Mouse (Mus musculus): Measurements from ENCODE around the gene Wrb.
A peak's percentile ranks its signal among the peaks of the same experiment; 100 is the strongest.
"Not testable (repeated sequence)": the region's sequence is repeated elsewhere in the genome, so short reads cannot be mapped to it uniquely, and the experiment has no call there.

Wrb gene

GRCm38 (mm10) chr16:96145110-96145800 is at the start of gene Wrb:
Gene Wrb, plus strand, starts transcription at chr16:96145407.
- peak; percentile 99 to 100 for DNase-seq

DNA sequence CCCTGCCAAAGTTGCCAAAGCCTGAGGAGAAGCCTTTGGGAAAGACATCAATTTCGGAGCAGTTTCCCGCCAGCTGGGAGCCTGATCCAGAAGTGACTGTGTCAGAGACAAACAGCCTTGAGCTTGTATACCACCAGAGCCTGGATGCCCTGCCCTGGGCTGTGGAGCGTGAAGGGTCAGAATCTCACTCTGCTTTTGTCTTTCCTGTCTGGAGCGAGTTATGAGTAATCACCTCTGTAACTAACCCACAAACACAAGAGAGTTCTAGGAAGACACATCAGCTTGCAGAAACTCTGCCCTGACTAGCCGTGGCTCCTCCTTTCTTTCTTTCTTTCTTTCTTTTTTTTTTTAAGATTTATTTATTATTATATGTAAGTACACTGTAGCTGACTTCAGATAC is 49.2 kb upstream of the Wrb start:
- DNase-seq: no peak

GRCm38 (mm10) chr16:96097811-96098210 is 47.4 kb upstream of the Wrb start:
- not testable (repeated sequence) for DNase-seq

DNA sequence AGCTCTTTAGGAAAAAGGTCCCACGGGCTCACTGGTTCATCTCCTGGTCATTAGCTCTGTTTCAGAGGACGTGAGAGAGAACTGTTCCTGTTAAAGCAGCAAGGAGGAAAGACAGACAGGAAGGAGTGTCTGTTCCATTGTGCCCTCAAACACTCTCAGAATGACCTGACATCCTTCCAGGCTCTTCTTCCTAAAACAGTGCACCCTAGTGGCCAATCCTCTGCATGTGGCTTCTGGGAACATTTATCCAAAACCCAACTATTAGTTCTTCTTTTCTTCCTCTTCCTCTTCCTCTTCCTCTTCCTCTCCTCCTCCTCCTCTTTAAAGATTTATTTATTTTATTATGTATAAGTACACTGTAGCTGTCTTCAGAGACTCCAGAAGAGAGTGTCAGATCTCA is 42.2 kb upstream of the Wrb start:
- no peak for DNase-seq

DNA sequence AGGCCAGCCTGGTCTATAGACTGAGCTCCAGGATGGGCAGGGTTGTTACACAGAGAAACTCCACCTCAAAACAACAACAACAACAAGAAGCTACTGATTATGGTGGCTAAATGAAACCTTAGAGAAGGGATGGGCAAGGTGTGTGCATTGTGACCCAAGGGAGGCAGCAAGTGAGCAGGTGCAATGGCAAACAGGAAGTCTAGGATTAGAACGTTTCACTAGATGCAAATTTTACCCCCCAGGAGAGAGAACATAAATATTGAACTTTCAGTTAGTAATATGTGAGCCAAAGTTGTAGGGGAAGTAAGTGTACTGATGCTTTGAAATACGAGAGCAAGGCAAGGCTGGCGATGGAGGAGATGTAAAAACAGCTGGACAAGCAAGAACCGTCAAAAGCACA is 35.5 kb upstream of the Wrb start:
- no peak for DNase-seq

DNA sequence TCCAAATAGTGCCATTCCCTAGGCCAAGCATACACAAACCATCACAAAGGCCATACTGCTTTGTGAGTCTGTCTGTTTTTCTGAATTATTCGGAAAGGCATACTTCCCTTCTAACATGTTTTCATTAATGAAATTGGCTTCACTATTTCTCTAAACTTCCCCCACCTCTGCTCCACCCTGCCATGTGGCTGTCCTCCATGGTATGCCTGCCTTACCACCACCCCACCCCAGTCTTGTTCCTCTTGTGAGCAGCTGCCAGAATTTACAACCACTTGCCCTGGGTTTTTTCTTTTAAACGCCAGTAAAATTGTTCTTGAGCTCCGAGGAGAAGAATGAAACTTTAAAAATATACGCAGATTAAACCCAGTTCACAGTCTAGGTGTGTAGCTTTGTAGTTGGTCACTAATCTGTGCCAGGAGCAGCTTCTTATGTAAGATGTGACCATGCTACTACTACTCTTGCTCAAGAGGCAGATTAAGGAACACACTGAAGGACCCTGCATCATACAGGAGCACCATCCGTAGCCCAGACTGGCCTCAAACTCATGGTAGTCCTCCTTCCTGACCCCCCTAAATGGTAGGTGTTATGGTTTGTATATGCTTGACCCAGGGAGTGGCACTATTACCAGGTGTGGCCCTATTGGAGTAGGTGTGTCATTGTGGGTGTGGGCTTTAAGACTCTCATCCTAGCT is 34.4 kb upstream of the Wrb start:
- DNase-seq: no peak

DNA sequence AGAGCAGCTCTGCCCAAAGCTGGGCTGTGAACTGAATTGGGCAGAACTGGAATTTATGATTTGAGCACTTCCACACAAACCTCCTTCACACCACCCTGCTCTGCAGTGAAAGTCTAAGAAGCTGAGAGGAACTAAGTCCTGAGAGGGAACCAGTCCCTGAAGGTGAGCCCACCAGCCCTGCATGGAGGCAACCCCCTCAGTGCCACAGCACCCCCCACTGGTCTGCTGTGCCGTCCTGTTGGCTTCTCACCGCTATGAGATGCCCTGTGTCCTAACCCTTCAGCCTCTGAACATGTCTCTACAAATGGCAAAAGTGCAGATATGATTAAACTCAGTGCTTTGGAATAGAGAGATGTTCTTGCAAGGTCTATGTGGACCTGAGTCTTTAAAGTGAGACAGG is 32.4 kb upstream of the Wrb start:
- DNase-seq: no peak

- no peak for DNase-seq
Measured at GRCm38 (mm10) chr16:96114729-96115128, 30.5 kb upstream of the Wrb start.

DNA sequence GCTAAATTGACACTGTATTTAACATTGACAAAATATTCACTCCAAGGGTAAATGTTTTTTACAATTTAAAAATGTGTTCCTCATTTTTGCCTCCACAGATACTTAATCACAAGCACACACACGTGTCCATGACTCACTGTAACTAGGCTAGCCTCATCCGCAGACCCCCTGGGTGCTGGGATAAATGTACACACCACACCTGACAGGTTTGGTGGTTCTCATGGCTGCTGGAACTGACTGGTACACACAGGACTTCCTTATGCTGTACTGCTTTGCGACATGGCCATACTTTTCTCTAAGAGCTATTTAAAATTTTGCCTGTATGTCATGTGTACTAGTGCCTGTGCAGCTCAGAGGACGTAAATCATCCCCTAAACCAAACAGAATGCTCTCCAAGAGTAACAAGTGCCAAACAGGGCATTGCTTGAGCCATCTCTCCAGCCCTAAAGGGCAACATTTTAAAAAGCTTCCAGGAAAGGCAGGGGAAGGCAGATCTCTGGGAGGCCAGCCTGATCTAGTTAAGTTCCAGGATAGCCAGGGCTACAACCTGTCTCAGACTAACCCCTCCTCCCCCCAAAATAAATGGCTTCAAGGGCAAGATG is 25.1 kb upstream of the Wrb start:
- DNase-seq: no peak

- peak in 1 of 2 experiments; percentile 11 for DNase-seq
Measured at GRCm38 (mm10) chr16:96126684-96127171, 18.5 kb upstream of the Wrb start.

GRCm38 (mm10) chr16:96127288-96127656 is 17.9 kb upstream of the Wrb start:
- no peak for DNase-seq

DNA sequence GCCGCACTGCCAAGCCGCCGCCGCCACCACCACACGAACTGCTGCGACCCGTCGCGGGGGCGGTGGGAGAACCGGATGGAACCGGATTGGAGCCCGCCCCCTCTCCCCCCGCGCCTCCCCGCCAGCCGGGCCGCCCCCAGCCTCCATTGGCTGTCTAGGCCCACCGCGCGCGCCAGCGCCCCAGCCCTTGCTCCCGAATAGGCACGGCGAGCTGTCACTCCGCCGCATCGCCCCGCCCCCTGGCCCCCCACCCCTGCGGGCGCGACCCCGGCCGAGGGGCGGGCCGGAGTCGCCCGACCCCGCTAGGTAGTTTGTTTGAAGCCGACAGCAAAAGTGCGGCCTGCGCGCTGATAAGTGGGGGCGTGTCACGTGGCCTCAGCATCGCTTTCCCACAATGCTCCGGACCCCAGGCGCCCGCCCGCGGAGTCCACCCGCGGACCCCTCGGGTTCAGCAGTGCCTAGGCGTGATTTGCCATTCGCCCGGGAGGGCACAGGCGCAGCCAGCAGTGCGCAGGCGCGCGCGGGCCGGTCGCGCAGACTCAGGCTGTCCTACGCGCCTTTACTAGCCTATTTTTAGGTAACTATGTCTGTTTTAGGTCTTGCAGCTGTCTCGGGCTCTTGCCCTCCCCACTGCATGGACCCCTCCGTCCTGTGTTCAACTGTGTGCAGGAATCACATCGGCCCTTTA is 17.4 kb upstream of the Wrb start, which contains the start of gene Hmgn1:
Gene Hmgn1 (minus strand): TSS at position 73 of the 688 bp plus-strand sequence.
- peak; percentile 89 to 92 for DNase-seq

- no peak for DNase-seq
Measured at GRCm38 (mm10) chr16:96128466-96128865, 16.7 kb upstream of the Wrb start.

- not testable (repeated sequence) for DNase-seq
Measured at GRCm38 (mm10) chr16:96144748-96145109, 478 bp upstream of the Wrb start.

DNA sequence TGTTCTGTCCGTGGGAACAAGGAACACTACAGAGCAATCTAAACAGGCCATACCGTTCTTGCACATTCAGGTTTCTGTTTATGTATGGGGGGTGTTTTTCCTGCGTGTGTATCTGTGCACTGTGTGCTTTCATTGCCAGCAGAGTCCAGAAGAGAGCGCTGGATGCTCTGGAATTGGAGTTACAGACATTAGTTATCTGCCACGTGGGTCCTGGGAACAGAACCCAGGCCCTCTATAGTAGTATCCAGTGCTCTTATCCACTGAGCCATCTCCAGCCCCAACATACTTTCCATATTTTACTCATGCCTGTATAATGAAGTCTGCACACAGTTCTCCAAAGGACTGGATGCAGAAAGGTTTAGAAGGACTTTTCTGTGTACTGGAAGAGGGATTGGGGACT is 607 bp downstream of the Wrb start:
- no peak for DNase-seq

- no peak for DNase-seq
Measured at GRCm38 (mm10) chr16:96148834-96149233, 3.6 kb downstream of the Wrb start.

DNA sequence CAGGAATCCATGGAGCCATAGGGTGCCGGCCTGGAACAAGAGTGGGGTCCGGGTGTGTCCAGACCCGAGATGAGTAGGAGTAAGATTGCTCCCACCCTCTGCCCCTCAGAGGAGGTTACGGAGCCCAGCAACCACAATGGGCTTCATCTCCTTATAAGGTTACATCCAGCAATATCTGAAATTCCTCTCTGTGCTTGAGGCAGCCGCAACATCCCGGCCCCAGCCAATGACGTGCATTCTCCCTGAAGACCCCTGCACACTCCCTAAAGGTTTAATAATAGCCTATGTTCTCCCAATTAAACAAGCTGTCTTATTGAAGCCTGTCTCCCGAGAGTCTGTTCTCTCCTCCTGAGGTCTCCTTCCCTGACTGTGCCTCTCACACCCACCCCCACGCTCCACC is 4.1 kb downstream of the Wrb start:
- DNase-seq: no peak

- DNase-seq: no peak
Measured at GRCm38 (mm10) chr16:96150995-96151394, 5.8 kb downstream of the Wrb start.

DNA sequence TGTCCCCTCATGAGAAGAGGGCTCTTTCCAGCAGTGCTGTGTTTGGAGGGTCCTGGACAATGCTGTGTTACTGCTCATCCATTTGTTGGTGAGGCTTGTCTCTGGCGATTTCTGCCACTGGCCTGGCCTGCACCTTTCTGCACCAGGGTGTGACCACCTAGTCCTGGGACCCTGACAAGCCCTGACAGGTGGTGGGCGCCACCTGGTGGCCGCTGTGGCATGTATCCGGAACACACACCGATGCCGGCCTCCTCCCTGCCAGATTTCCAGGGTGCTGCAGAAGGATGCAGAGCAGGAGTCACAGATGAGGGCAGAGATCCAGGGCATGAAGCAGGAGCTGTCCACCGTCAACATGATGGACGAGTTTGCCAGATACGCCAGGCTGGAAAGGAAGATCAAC is 6.3 kb downstream of the Wrb start:
- peak; percentile 43 to 49 for DNase-seq

- no peak for DNase-seq
Measured at GRCm38 (mm10) chr16:96154476-96154875, 9.3 kb downstream of the Wrb start.

- DNase-seq: no peak
Measured at GRCm38 (mm10) chr16:96156019-96156418, 10.8 kb downstream of the Wrb start.

DNA sequence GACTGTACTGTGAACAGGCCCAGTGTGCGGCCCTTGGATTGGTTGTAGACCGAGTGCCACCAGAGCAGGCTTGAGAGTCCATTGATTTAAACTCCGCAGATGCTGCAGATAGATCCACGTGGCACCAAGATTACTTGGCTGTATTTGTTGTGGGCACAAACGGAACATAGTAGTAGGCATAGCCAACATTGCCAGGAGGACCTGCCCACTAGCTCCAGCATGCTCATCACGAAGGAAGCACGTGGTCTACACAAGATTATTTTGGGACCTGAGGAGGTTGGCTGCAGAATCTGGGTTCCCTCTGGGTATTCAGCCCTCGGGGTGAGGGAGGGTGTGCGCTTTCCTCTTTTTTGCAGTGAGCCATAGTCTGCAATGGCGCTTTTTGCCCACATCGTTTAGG is 12.0 kb downstream of the Wrb start:
- DNase-seq: no peak

GRCm38 (mm10) chr16:96158511-96159080 is 13.4 kb downstream of the Wrb start:
- no peak for DNase-seq

Measured in thymus, adult 18-20 months (tissue).